Mouse (Mus musculus): ENCODE measurements at regions not wholly inside any gene's neighbourhood (a gene's known extent, or its start where the extent isn't known, plus 50 kb on each side); places are given as distances from the start of the nearest gene placed in this dataset.

GRCm38 (mm10) chr1:66099562-66100444 lies 75.3 kb upstream of the Map2 start:
- DNase-seq = no peak

GRCm38 (mm10) chr1:66101419-66101818 lies 73.7 kb upstream of the Map2 start:
- no peak for DNase-seq

- DNase-seq = no peak
Measured at GRCm38 (mm10) chr1:66104493-66104892, 70.6 kb upstream of the Map2 start.

- DNase-seq = no peak
Measured at GRCm38 (mm10) chr1:66105206-66105605, 69.9 kb upstream of the Map2 start.

GRCm38 (mm10) chr1:66108051-66108450 lies 67.0 kb upstream of the Map2 start:
- DNase-seq = no peak

- DNase-seq = no peak
Measured at GRCm38 (mm10) chr1:66113916-66114315, 61.2 kb upstream of the Map2 start.

GRCm38 (mm10) chr1:66115330-66115729 lies 59.7 kb upstream of the Map2 start:
- DNase-seq = peak; percentile 14
